In genomic region chr13:57414716-57415115, GRCm38 (mm10) we compare ENCODE assay signal across 21 mouse cellular contexts.
DNase-seq lines count a peak whose midpoint lies in the region; ATAC-seq and TF ChIP-seq lines count a peak whose summit lies in the region.
"Had no signal": no experiment of that assay in that cellular context is flagged by ENCODE, and none has a peak within 500 bp of the region (broad histone marks: within the 10 kb centered on the region; RNA-seq: fewer than 3 reads in every experiment).

No protein-coding gene starts in this region.

- 0 out of 2 replicates have a peak, but pooled peaks have one; percentile 21 for TF ChIP-seq CTCF in forebrain, postnatal 0 days (IDR thresholded peaks at IDR 0.05; ENCODE audit: low read depth)
- peak; percentile 5 for TF ChIP-seq CTCF in left cerebral cortex, adult 2 months (IDR thresholded peaks at IDR 0.05)
- TF ChIP-seq CTCF in stomach, postnatal 0 days (IDR thresholded peaks at IDR 0.05; ENCODE audit: low read depth): peak; percentile 15; the same call in 1 of the 2 replicates

- H3K9ac ChIP-seq in forebrain, postnatal 0 days: no peak overlapping the region
- H3K9ac ChIP-seq in forebrain, embryonic 16.5 days (replicated peaks; ENCODE audit: low read depth, low read length): no peak overlapping the region
- no peak overlapping the region for H3K9ac ChIP-seq in ES-E14 (ENCODE audit: insufficient read depth, low read depth, low read length, poor library complexity, severe bottlenecking)
- H3K9ac ChIP-seq in stomach, postnatal 0 days (ENCODE audit: low read length): no peak overlapping the region
- H3K9ac ChIP-seq: embryonic facial prominence, embryonic 12.5 days; forebrain, embryonic 15.5 days; heart, embryonic 15.5 days; hindbrain, embryonic 14.5 days had no signal

- H3K4me1 ChIP-seq in forebrain, postnatal 0 days (ENCODE audit: insufficient read depth): no peaks in the 10 kb centered on the region
- H3K4me1 ChIP-seq in forebrain, embryonic 16.5 days (replicated peaks; ENCODE audit: control insufficient read depth, insufficient read depth, low read length): no peaks in the 10 kb centered on the region
- H3K4me1 ChIP-seq in ES-E14 (ENCODE audit: control insufficient read depth in 2 of 2, insufficient read depth in 2 of 2, low read length in 2 of 2, poor library complexity in 1 of 2): no peaks in the 10 kb centered on the region
- no peaks in the 10 kb centered on the region for H3K4me1 ChIP-seq in stomach, postnatal 0 days (replicated peaks; ENCODE audit: control insufficient read depth, insufficient read depth)
- H3K4me1 ChIP-seq: embryonic facial prominence, embryonic 12.5 days; forebrain, embryonic 15.5 days; heart, embryonic 15.5 days had no signal

- H3K27ac ChIP-seq in forebrain, postnatal 0 days (ENCODE audit: low read depth, low read length): no peak overlapping the region
- H3K27ac ChIP-seq in forebrain, embryonic 16.5 days (ENCODE audit: low read length): no peak overlapping the region
- H3K27ac ChIP-seq in left cerebral cortex, adult 2 months: no peak overlapping the region
- no peak overlapping the region for H3K27ac ChIP-seq in ES-E14 (ENCODE audit: insufficient read depth, low read depth, low read length, poor library complexity, severe bottlenecking)
- H3K27ac ChIP-seq in stomach, postnatal 0 days (replicated peaks): no peak overlapping the region
- H3K27ac ChIP-seq: embryonic facial prominence, embryonic 12.5 days; forebrain, embryonic 15.5 days; heart, adult 2 months; heart, embryonic 15.5 days; hindbrain, embryonic 10.5 days; hindbrain, embryonic 14.5 days had no signal

- no peak for TF ChIP-seq EP300 in stomach, postnatal 0 days (optimal IDR thresholded peaks at IDR 0.05)

- in situ Hi-C loops in ES-E14 (cut with MboI; ENCODE audit: low sequenced_read_pairs in 2 of 2, unreplicated experiment in 2 of 2): loop anchor here in 1 of 2 experiments (10.0 kb wide), 1 partner anchor 130 kb away; no protein-coding TSS in a partner anchor

- intact Hi-C loops in left cerebral cortex, adult 2 months (cut with DNase I): no loop called here

- ATAC-seq in forebrain, postnatal 0 days: no peak
- no peak for ATAC-seq in forebrain, embryonic 16.5 days
- ATAC-seq in stomach, postnatal 0 days (ENCODE audit: low FRiP score, low TSS enrichment): no peak
- no peak for ATAC-seq in cerebellum, adult (ENCODE audit: insufficient number of reproducible peaks, low FRiP score, low TSS enrichment)
- ATAC-seq: activated CD4-positive, CD25-positive, alpha-beta regulatory T cell, adult 4 months; CD4-positive, CD25-positive, alpha-beta regulatory T cell, adult 4 months; forebrain, embryonic 15.5 days had no signal

- no peaks in the 10 kb centered on the region for H3K27me3 ChIP-seq in forebrain, postnatal 0 days (ENCODE audit: insufficient read depth, low read length)
- no peaks in the 10 kb centered on the region for H3K27me3 ChIP-seq in forebrain, embryonic 16.5 days (replicated peaks; ENCODE audit: control insufficient read depth, insufficient read depth, low read length)
- no peaks in the 10 kb centered on the region for H3K27me3 ChIP-seq in stomach, postnatal 0 days (ENCODE audit: control insufficient read depth, insufficient read depth, low read length)
- H3K27me3 ChIP-seq: embryonic facial prominence, embryonic 12.5 days; forebrain, embryonic 15.5 days; heart, embryonic 15.5 days had no signal

- no peaks in the 10 kb centered on the region for H3K9me3 ChIP-seq in forebrain, postnatal 0 days (ENCODE audit: low read length)
- H3K9me3 ChIP-seq in forebrain, embryonic 16.5 days (ENCODE audit: control insufficient read depth, low read length): no peaks in the 10 kb centered on the region
- H3K9me3 ChIP-seq in ES-E14 (ENCODE audit: control insufficient read depth, insufficient read depth, low read depth, low read length): no peaks in the 10 kb centered on the region
- no peaks in the 10 kb centered on the region for H3K9me3 ChIP-seq in stomach, postnatal 0 days (ENCODE audit: control insufficient read depth, low read length)
- H3K9me3 ChIP-seq: embryonic facial prominence, embryonic 12.5 days; forebrain, embryonic 15.5 days; heart, embryonic 15.5 days; hindbrain, embryonic 10.5 days had no signal

- H3K36me3 ChIP-seq in forebrain, postnatal 0 days (ENCODE audit: insufficient read depth): no peaks in the 10 kb centered on the region
- H3K36me3 ChIP-seq in forebrain, embryonic 16.5 days (ENCODE audit: control insufficient read depth, insufficient read depth): no peaks in the 10 kb centered on the region
- H3K36me3 ChIP-seq in ES-E14 (ENCODE audit: control insufficient read depth, insufficient read depth, low read length, poor library complexity, severe bottlenecking): no peaks in the 10 kb centered on the region
- no peaks in the 10 kb centered on the region for H3K36me3 ChIP-seq in stomach, postnatal 0 days (ENCODE audit: control insufficient read depth, insufficient read depth, low read length)
- H3K36me3 ChIP-seq: embryonic facial prominence, embryonic 12.5 days; forebrain, embryonic 15.5 days; heart, embryonic 15.5 days; hindbrain, embryonic 10.5 days had no signal

- WGBS in forebrain, postnatal 0 days: 97% methylated on average over 1 of the region's 1 CpGs
- 100% methylated on average over 1 of the region's 1 CpGs for WGBS in forebrain, embryonic 16.5 days
- WGBS in stomach, postnatal 0 days: 90% methylated on average over 1 of the region's 1 CpGs

- no peak overlapping the region for H3K4me2 ChIP-seq in forebrain, postnatal 0 days (ENCODE audit: low read depth)
- no peak overlapping the region for H3K4me2 ChIP-seq in forebrain, embryonic 16.5 days (ENCODE audit: low read length)
- H3K4me2 ChIP-seq in stomach, postnatal 0 days (replicated peaks; ENCODE audit: low read depth): no peak overlapping the region
- H3K4me2 ChIP-seq: embryonic facial prominence, embryonic 12.5 days; forebrain, embryonic 15.5 days; heart, embryonic 11.5 days; heart, embryonic 15.5 days; hindbrain, embryonic 14.5 days had no signal

- no peak overlapping the region for H3K4me3 ChIP-seq in forebrain, postnatal 0 days (ENCODE audit: low read depth, low read length)
- no peak overlapping the region for H3K4me3 ChIP-seq in forebrain, embryonic 16.5 days (replicated peaks; ENCODE audit: low read length)
- H3K4me3 ChIP-seq in left cerebral cortex, adult 2 months: no peak overlapping the region
- no peak overlapping the region for H3K4me3 ChIP-seq in ES-E14 (ENCODE audit: insufficient read depth in 1 of 2, low read depth in 1 of 2, low read length in 2 of 2, poor library complexity in 1 of 2, severe bottlenecking in 1 of 2)
- H3K4me3 ChIP-seq in stomach, postnatal 0 days (ENCODE audit: low read depth, low read length): no peak overlapping the region
- H3K4me3 ChIP-seq: embryonic facial prominence, embryonic 12.5 days; forebrain, embryonic 15.5 days; heart, adult 2 months; heart, embryonic 15.5 days; hindbrain, embryonic 10.5 days had no signal

- no peak for DNase-seq in forebrain, postnatal 0 days
- DNase-seq in left cerebral cortex, adult 2 months (ENCODE audit: extremely low spot score in 1 of 2, low spot score in 2 of 2): no peak
- DNase-seq in left cerebral cortex, adult 18-20 months (ENCODE audit: low spot score in 2 of 2): no peak
- DNase-seq in ES-E14 (ENCODE audit: low read depth, low spot score): peak; percentile 40
- no peak for DNase-seq in stomach, postnatal 0 days (ENCODE audit: low spot score)
- DNase-seq: adrenal gland, postnatal 25 days; B cell, adult 2 months; cerebellum, adult 8-10 months; cerebellum, postnatal 14 days; gastrocnemius, postnatal 14 days; heart, adult 2 months had no signal

TF ChIP-seq in ES-E14, 5 proteins besides CTCF, POLR2A, EP300 and RAD21:
- TF ChIP-seq ZC3H11A (IDR thresholded peaks at IDR 0.05; ENCODE audit: borderline replicate concordance, low read depth, low read length) (peak; percentile 66), ZNF384 (IDR thresholded peaks at IDR 0.05; ENCODE audit: low read depth, low read length) (no peak)
TF ChIP-seq in ES-E14: peak in this region for 1.
